Mouse (Mus musculus) stomach, postnatal 0 days (tissue): ENCODE data around the gene Mrpl24.

Source experiments
- CTCF ChIP-seq: IDR thresholded peaks from 2 replicates; pipeline ENCODE4 v1.5.1; 2016; ENCODE audit warnings: antibody characterized with exemption, low read depth, mild to moderate bottlenecking, moderate library complexity
- EP300 ChIP-seq: optimal IDR thresholded peaks from 2 replicates; pipeline ENCODE3; 2016; ENCODE audit warnings: antibody characterized with exemption

- TF ChIP-seq CTCF = no peak
- no peak for TF ChIP-seq EP300
Measured at GRCm38 (mm10) chr3:87913891-87914290, 5.4 kb upstream of the Mrpl24 start.
